Mouse (Mus musculus) cerebellum, adult 2 months (tissue): Measurements from ENCODE around the gene Gmip. TPM values are rescaled to one million over a fixed set of nuclear protein-coding genes. Genes with fewer than 3 reads are reported as not detected.

Experiments
- DNase-seq, 2 experiments: peaks; one replicate each; pipeline ENCODE4 v3.0.0; 2021
- H3K27ac ChIP-seq: fragments of 200-500 bp; 2 replicates; pipeline ENCODE4 v1.5.1; 2012; ENCODE audit warnings: low read length, control low read depth, inconsistent platforms; ENCODE audit not compliant: insufficient read depth
- H3K27me3 ChIP-seq: fragments of 200-500 bp; 2 replicates; pipeline ENCODE4 v1.6.1; 2012; ENCODE audit warnings: inconsistent platforms, mild to moderate bottlenecking, low read length, moderate library complexity; ENCODE audit not compliant: control insufficient read depth, insufficient read depth
- H3K4me1 ChIP-seq: fragments of 200-500 bp; 2 replicates; pipeline ENCODE4 v1.6.1; 2011; ENCODE audit warnings: low read length; ENCODE audit not compliant: control insufficient read depth, insufficient read depth
- H3K4me3 ChIP-seq: fragments of 200-500 bp; replicated peaks from 2 replicates; pipeline ENCODE3; 2011; ENCODE audit warnings: mild to moderate bottlenecking, low read depth, low read length, control low read depth; ENCODE audit not compliant: insufficient read depth
- CTCF ChIP-seq: fragments of 200-500 bp; IDR thresholded peaks from 2 replicates; pipeline ENCODE4 v1.5.1; 2011; ENCODE audit warnings: low read depth, mild to moderate bottlenecking, control low read depth, low read length, moderate library complexity, borderline replicate concordance; ENCODE audit not compliant: insufficient read depth
- POLR2A ChIP-seq: fragments of 200-500 bp; IDR thresholded peaks from 2 replicates; pipeline ENCODE4 v1.6.1; 2011; ENCODE audit warnings: low read length, control low read depth, borderline replicate concordance; ENCODE audit not compliant: insufficient read depth
- WGBS: fragments of 180-500 bp; shearing (Covaris S2); methylation state at CpG from one replicate; pipeline ENCODE4 v1.1.7; 2018; 5-methylcytosine and 5-hydroxymethylcytosine counted together
- polyA plus RNA-seq: library from polyadenylated mRNA; depleted of rRNA; stranded (reverse); fragments of >200 nt; gene quantifications from 2 replicates; pipeline ENCODE4 v1.2.3, GENCODE M21; 2012

Gene Gmip
- polyA plus RNA-seq, 1 experiment, result 8.2 TPM

- no peak for DNase-seq
- H3K4me3 ChIP-seq, result no peak overlapping the region
- no peak overlapping the region for H3K27ac ChIP-seq
- WGBS, result 68% methylated on average over 5 of the region's 5 CpGs
- no peaks in the 10 kb centered on the region for H3K27me3 ChIP-seq
- H3K4me1 ChIP-seq, result peaks cover 4% of the 10 kb centered on the region; the same call in 1 of the 2 replicates
- TF ChIP-seq POLR2A (no peak), CTCF (no peak)
These were observed 18.7 kb upstream of the Gmip start for GRCm38 (mm10) chr8:69789731-69790130.

GRCm38 (mm10) chr8:69790364-69790763 is 18.1 kb upstream of the Gmip start:
- WGBS, result 34% methylated on average over 11 of the region's 11 CpGs
- H3K4me3 ChIP-seq, result peak overlapping the region; percentile 99
- H3K27me3 ChIP-seq, result no peaks in the 10 kb centered on the region
- H3K4me1 ChIP-seq, result peaks cover 4% of the 10 kb centered on the region; the same call in 1 of the 2 replicates
- TF ChIP-seq CTCF (no peak), POLR2A (no peak)
- H3K27ac ChIP-seq, result no peak overlapping the region; the same call in 1 of the 2 replicates
- no peak for DNase-seq

DNA sequence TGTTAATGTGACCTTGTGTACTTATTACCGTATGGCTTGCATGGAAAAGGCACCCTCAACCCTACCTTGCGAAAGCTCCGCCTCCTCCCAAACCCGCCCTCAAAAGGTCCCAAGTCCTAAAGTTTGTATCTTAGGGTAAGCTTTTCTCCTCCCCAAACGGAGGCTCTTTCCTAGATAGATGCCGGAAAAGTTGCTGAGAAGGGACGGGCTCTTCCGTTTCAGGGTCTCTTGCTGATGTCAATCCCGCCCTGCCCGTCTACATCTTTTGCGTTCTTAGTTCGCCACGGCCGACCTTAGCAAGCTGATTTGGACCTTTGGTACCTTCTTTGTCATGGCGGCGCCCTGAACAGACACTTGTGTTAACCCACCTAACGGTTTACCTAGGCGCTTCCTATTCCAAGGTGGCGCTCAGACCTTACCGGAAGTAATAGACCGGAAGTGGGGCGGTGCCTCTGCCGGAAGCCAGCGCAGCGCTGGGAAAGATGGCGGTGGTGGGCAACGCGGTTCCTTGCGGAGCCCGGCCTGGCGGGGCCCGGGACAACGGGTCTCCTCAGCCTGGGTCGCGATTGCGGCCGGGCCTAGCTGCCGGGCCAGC is 17.6 kb upstream of the Gmip start, which contains the start of the genes Atp13a1 and Zfp866:
Gene Atp13a1 (plus strand): TSS at position 391 of the 595 bp plus-strand sequence.
Gene Zfp866 (minus strand): TSS at position 406 of the 595 bp plus-strand sequence.
- DNase-seq, result peak; percentile 90 to 91
- Histone ChIP-seq H3K27ac (peak within 1 kb of the TSS; percentile 56), H3K4me3 (peak within 1 kb of the TSS; percentile 99), H3K4me1 (peaks cover 4% of the 10 kb centered on the region; the same call in 1 of the 2 replicates), H3K27me3 (no peaks in the 10 kb centered on the region)
- TF ChIP-seq POLR2A, result peak; percentile 92
- no peak for TF ChIP-seq CTCF
- WGBS, result 1% methylated on average over 38 of the region's 38 CpGs

DNA sequence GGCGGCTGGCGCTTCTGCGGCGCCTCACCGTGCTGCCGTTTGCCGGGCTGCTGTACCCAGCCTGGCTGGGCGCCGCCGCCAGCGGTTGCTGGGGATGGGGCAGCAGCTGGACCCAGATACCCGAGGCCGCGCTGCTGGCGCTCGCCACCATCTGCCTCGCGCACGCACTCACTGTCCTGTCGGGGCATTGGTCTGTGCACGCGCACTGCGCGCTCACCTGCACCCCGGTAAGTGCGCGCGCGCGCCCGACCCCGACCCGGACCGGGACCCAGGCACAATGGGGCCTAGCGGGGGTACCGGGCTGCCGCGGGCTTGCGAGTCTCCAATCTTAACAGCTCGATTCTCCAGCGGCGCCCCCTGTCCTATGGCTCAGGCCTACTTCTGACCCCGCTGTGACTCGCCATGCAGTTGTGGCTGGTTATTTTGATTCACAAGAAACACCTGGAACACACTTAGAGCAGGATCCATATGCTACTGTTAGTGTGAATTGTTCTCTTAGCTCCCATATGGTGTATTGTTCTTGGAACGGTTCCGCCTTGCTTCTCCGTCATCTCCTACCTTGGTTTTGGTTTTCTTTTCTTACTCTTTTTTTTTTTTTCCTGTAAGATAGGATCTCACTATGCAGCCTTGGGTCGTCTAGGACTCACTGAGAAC is 16.9 kb upstream of the Gmip start:
- peak overlapping the region; percentile 56; the same call in 1 of the 2 replicates for H3K27ac ChIP-seq
- H3K4me1 ChIP-seq, result peaks cover 4% of the 10 kb centered on the region; the same call in 1 of the 2 replicates
- no peaks in the 10 kb centered on the region for H3K27me3 ChIP-seq
- peak overlapping the region; percentile 99 for H3K4me3 ChIP-seq
- peak in 1 of 2 experiments; percentile 45 for DNase-seq
- TF ChIP-seq POLR2A, result no peak
- TF ChIP-seq CTCF, result no peak
- WGBS, result under 1% methylated on average over 46 of the region's 48 CpGs

GRCm38 (mm10) chr8:69793666-69794065 is 14.8 kb upstream of the Gmip start:
- Histone ChIP-seq H3K4me1 (peaks cover 4% of the 10 kb centered on the region; the same call in 1 of the 2 replicates), H3K27me3 (no peaks in the 10 kb centered on the region), H3K27ac (no peak overlapping the region), H3K4me3 (no peak overlapping the region)
- peak in 1 of 2 experiments; percentile 4 for DNase-seq
- WGBS, result 86% methylated on average over 4 of the region's 4 CpGs
- TF ChIP-seq CTCF (no peak), POLR2A (no peak)

DNA sequence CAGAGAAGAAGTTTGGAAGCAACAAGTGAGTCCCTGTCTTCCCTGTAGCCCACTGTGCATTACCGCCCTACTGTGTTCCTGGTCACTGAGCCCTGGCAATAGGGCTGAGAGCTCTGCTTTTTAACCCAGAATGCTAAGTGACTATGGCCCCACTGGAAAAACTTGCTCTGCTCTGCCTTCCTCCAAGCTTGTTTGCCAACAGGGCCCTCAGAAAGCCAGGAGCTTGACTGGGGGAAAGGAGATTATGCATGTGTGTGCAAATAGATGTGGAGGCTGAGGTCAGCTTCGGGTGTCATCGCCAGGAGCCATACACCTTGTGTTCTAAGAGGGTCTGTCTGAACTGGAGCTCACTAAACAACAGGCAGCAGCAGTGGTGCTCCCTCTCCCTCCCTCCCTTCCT is 14.4 kb upstream of the Gmip start:
- DNase-seq, result peak in 1 of 2 experiments; percentile 7
- H3K27me3 ChIP-seq, result no peaks in the 10 kb centered on the region
- H3K4me3 ChIP-seq, result no peak overlapping the region
- peaks cover 4% of the 10 kb centered on the region; the same call in 1 of the 2 replicates for H3K4me1 ChIP-seq
- no peak for TF ChIP-seq CTCF
- H3K27ac ChIP-seq, result no peak overlapping the region
- 97% methylated on average over 3 of the region's 3 CpGs for WGBS

DNA sequence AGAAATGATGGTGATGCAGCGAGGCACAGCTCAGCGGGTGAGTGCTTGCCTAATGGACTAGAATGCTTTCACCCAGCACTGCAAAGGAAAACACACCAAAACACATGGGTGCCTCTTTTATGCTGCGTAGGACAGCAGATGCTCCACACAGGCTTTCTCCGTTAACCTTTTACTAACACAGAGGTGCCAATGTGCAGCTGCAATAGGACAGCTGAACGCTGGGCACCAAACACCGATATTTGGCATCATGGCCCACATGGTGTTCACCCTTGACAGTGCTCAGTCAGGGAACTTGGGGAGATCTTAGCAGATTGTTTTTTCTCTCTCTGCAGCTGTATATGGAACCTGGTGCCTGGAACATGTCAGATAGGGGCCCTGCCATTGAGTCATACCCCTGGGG is 13.6 kb upstream of the Gmip start:
- Histone ChIP-seq H3K27ac (no peak overlapping the region), H3K4me1 (peaks cover 4% of the 10 kb centered on the region; the same call in 1 of the 2 replicates), H3K27me3 (no peaks in the 10 kb centered on the region), H3K4me3 (no peak overlapping the region)
- TF ChIP-seq CTCF, result no peak
- TF ChIP-seq POLR2A, result no peak
- 85% methylated on average over 6 of the region's 6 CpGs for WGBS
- peak in 1 of 2 experiments; percentile 2 for DNase-seq

GRCm38 (mm10) chr8:69796721-69797345 is 11.6 kb upstream of the Gmip start:
- no peak overlapping the region for H3K27ac ChIP-seq
- no peaks in the 10 kb centered on the region for H3K27me3 ChIP-seq
- TF ChIP-seq CTCF, result no peak
- TF ChIP-seq POLR2A, result no peak
- H3K4me3 ChIP-seq, result no peak overlapping the region
- DNase-seq, result peak in 1 of 2 experiments; percentile 6
- 95% methylated on average over 16 of the region's 16 CpGs for WGBS
- peaks cover 4% of the 10 kb centered on the region; the same call in 1 of the 2 replicates for H3K4me1 ChIP-seq
